Mouse (Mus musculus) liver, adult 2 months (tissue): Measurements from ENCODE around the gene Dhx37. TPM values are rescaled to one million over a fixed set of nuclear protein-coding genes. Genes with fewer than 3 reads are reported as not detected.
A peak's percentile ranks its signal among the peaks of the same experiment; 100 is the strongest.

Source experiments
- DNase-seq: peaks from one replicate; pipeline ENCODE4 v3.0.0-alpha.2; 2011; ENCODE audit warnings: low read depth, low spot score; ENCODE audit errors: extremely low read depth
- H3K27ac ChIP-seq: fragments of 200-500 bp; replicated peaks from 2 replicates; pipeline ENCODE4 v1.5.1; 2012; ENCODE audit warnings: low read depth, mild to moderate bottlenecking, control low read depth, inconsistent platforms, low read length; ENCODE audit not compliant: insufficient read depth
- H3K27me3 ChIP-seq: fragments of 200-500 bp; 2 replicates; pipeline ENCODE4 v1.6.1; 2012; ENCODE audit warnings: mild to moderate bottlenecking, moderate library complexity, low read length, inconsistent platforms; ENCODE audit not compliant: control insufficient read depth, insufficient read depth
- H3K36me3 ChIP-seq: fragments of 200-500 bp; 2 replicates; pipeline ENCODE4 v1.6.1; 2012; ENCODE audit warnings: low read length, inconsistent platforms; ENCODE audit not compliant: control insufficient read depth, insufficient read depth
- H3K4me1 ChIP-seq: fragments of 200-500 bp; 2 replicates; pipeline ENCODE4 v1.6.1; 2011; ENCODE audit warnings: low read length; ENCODE audit not compliant: control insufficient read depth, insufficient read depth
- H3K4me3 ChIP-seq: fragments of 200-500 bp; 2 replicates; pipeline ENCODE4 v1.5.1; 2011; ENCODE audit warnings: low read depth, mild to moderate bottlenecking, control low read depth, low read length, moderate library complexity; ENCODE audit not compliant: insufficient read depth
- H3K79me2 ChIP-seq: fragments of 200-500 bp; 2 replicates; pipeline ENCODE4 v1.6.1; 2012; ENCODE audit warnings: inconsistent platforms, mild to moderate bottlenecking, low read length, moderate library complexity; ENCODE audit not compliant: control insufficient read depth, insufficient read depth
- H3K9ac ChIP-seq: fragments of 200-500 bp; 2 replicates; pipeline ENCODE4 v1.6.1; 2012; ENCODE audit warnings: low read depth, mild to moderate bottlenecking, control low read depth, inconsistent platforms, low read length
- CTCF ChIP-seq: fragments of 200-500 bp; IDR thresholded peaks from 2 replicates; pipeline ENCODE4 v1.5.1; 2011; ENCODE audit warnings: low read depth, low read length, control low read depth
- POLR2A ChIP-seq: fragments of 200-500 bp; IDR thresholded peaks from 2 replicates; pipeline ENCODE4 v1.6.1; 2011; ENCODE audit warnings: low read length, control low read depth; ENCODE audit not compliant: insufficient read depth; ENCODE audit errors: extremely low read depth
- WGBS: fragments of 180-500 bp; shearing (Covaris S2); methylation state at CpG from one replicate; pipeline ENCODE4 v1.1.7; 2018; 5-methylcytosine and 5-hydroxymethylcytosine counted together
- polyA plus RNA-seq: library from polyadenylated mRNA; depleted of rRNA; stranded (reverse); fragments of >200 nt; gene quantifications from 2 replicates; pipeline ENCODE4 v1.2.3, GENCODE M21; 2012
- total RNA-seq: library from RNA; depleted of rRNA; stranded (reverse); fragments of >200 nt; gene quantifications from 2 replicates; pipeline ENCODE4 v1.2.3, GENCODE M21; 2014

The Dhx37 gene
- total and polyA plus RNA-seq, 2 experiments: 3.8 to 14.0 TPM

GRCm38 (mm10) chr5:125402991-125403390 is 30.9 kb downstream of the Dhx37 start:
- H3K27ac ChIP-seq: peak overlapping the region; percentile 97

GRCm38 (mm10) chr5:125402476-125402875 is 31.4 kb downstream of the Dhx37 start:
- peak; percentile 83 for DNase-seq
- 37% methylated on average over 10 of the region's 10 CpGs for WGBS
- Histone ChIP-seq H3K9ac (peak overlapping the region; percentile 58), H3K4me1 (peaks cover 14% of the 10 kb centered on the region), H3K4me3 (peak overlapping the region; percentile 65), H3K27ac (peak overlapping the region; percentile 97), H3K27me3 (no peaks in the 10 kb centered on the region), H3K36me3 (no peaks in the 10 kb centered on the region), H3K79me2 (no peaks in the 10 kb centered on the region)
- TF ChIP-seq POLR2A (no peak), CTCF (no peak)

More at GRCm38 (mm10) chr5:125402991-125403390, 30.9 kb downstream of the Dhx37 start:
- no peak for DNase-seq
- Histone ChIP-seq H3K36me3 (no peaks in the 10 kb centered on the region), H3K9ac (peak overlapping the region; percentile 58), H3K79me2 (no peaks in the 10 kb centered on the region), H3K4me1 (peaks cover 14% of the 10 kb centered on the region), H3K27me3 (no peaks in the 10 kb centered on the region), H3K4me3 (peak overlapping the region; percentile 65)
- 34% methylated on average over 6 of the region's 6 CpGs for WGBS
- TF ChIP-seq CTCF (no peak), POLR2A (no peak)

GRCm38 (mm10) chr5:125400903-125401302 is 33.0 kb downstream of the Dhx37 start:
- H3K27ac ChIP-seq: no peak overlapping the region
- H3K9ac ChIP-seq: no peak overlapping the region
- H3K4me1 ChIP-seq: peaks cover 7% of the 10 kb centered on the region; the same call in 1 of the 2 replicates
- no peak overlapping the region for H3K4me3 ChIP-seq
- TF ChIP-seq POLR2A (no peak), CTCF (no peak)
- DNase-seq: no peak
- no peaks in the 10 kb centered on the region for H3K79me2 ChIP-seq
- no peaks in the 10 kb centered on the region for H3K36me3 ChIP-seq
- H3K27me3 ChIP-seq: no peaks in the 10 kb centered on the region
- 85% methylated on average over 7 of the region's 7 CpGs for WGBS

- H3K79me2 ChIP-seq: no peaks in the 10 kb centered on the region
- no peak overlapping the region for H3K9ac ChIP-seq
- H3K27ac ChIP-seq: no peak overlapping the region
- TF ChIP-seq CTCF (no peak), POLR2A (no peak)
- no peaks in the 10 kb centered on the region for H3K27me3 ChIP-seq
- DNase-seq: no peak
- H3K4me1 ChIP-seq: peaks cover 16% of the 10 kb centered on the region
- WGBS: 85% methylated on average over 3 of the region's 3 CpGs
- no peak overlapping the region for H3K4me3 ChIP-seq
- H3K36me3 ChIP-seq: no peaks in the 10 kb centered on the region
Observed at GRCm38 (mm10) chr5:125395008-125395407, 38.9 kb downstream of the Dhx37 start.

- H3K36me3 ChIP-seq: peaks cover under 1% of the 10 kb centered on the region; the same call in 1 of the 2 replicates
- peaks cover 16% of the 10 kb centered on the region for H3K4me1 ChIP-seq
- TF ChIP-seq CTCF (no peak), POLR2A (no peak)
- peaks cover 6% of the 10 kb centered on the region for H3K79me2 ChIP-seq
- 5% methylated on average over 21 of the region's 25 CpGs for WGBS
- no peaks in the 10 kb centered on the region for H3K27me3 ChIP-seq
- peak overlapping the region; percentile 30 for H3K4me3 ChIP-seq
- H3K9ac ChIP-seq: peak overlapping the region; percentile 71
- peak; percentile 67 for DNase-seq
- peak overlapping the region; percentile 97 for H3K27ac ChIP-seq
Observed at GRCm38 (mm10) chr5:125393622-125394603, 40.0 kb downstream of the Dhx37 start.
